ENCODE assay signal across 14 mouse cellular contexts in the genomic region with DNA sequence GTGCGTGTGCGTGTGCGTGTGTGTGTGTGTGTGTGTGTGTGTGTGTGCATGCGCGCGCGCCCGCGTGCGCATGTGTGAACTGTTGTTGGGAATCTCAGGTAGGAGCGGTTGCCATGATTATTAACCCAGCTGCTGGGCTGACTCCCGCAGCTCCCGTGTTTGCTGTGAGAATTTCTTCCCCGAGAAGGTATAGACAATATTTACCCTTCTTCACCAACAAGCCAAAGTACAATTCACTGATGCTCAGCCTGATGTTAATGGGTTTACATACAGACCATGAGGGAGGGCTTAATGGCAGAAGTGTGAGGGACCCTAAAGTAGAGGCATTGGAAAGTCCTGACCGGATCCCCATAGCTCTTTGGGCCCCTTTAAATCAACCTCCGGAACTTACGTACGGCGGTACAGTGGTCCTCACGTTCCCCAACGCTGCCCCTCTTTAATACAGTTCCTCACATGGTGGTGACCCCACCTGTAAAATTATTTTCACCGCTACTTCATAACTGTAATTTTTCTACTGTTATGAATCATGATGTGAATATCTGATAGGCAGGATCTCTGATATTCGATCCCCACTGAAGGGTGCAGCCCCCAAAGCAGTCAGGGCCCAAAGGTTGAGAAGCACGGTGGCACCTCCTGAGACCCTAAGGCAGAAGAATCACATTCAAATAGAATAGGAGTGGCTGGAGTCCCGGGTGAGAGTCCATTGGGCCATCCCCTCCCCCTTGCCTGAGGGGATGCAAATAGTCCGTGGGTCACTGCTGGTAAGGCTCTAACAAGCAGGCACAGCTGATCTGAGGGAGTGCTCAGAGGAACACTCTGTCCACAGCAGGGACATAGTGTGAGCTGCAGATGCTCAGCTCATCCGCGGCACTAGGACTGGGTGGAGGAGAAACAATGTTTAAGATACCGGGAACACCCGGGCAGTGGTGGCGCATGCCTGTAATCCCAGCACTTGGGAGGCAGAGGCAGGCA. TPM values are rescaled to one million over a fixed set of nuclear protein-coding genes. Genes with fewer than 3 reads are reported as not detected.
A peak's percentile ranks its signal among the peaks of the same experiment; 100 is the strongest.
DNase-seq lines count a peak whose midpoint lies in the region; ATAC-seq and TF ChIP-seq lines count a peak whose summit lies in the region.
"Had no signal": no experiment of that assay in that cellular context is flagged by ENCODE, and none has a peak within 500 bp of the region (broad histone marks: within the 10 kb centered on the region; RNA-seq: fewer than 3 reads in every experiment).

No protein-coding gene starts in this region.

- no peak for TF ChIP-seq CTCF in ES-Bruce4 (IDR thresholded peaks at IDR 0.05; ENCODE audit: low read depth, low read length)
- no peak for TF ChIP-seq CTCF in left cerebral cortex, adult 2 months (IDR thresholded peaks at IDR 0.05)

- no peaks in the 10 kb centered on the region for H3K36me3 ChIP-seq in hindbrain, embryonic 11.5 days (ENCODE audit: control insufficient read depth, insufficient read depth, low read length)
- no peaks in the 10 kb centered on the region for H3K36me3 ChIP-seq in hindbrain, embryonic 14.5 days (replicated peaks; ENCODE audit: control insufficient read depth, insufficient read depth)
- H3K36me3 ChIP-seq in ES-Bruce4 (ENCODE audit: control insufficient read depth, insufficient read depth, low read length, poor library complexity, severe bottlenecking): no peaks in the 10 kb centered on the region
- H3K36me3 ChIP-seq in liver, embryonic 13.5 days: no peaks in the 10 kb centered on the region
- no peaks in the 10 kb centered on the region for H3K36me3 ChIP-seq in kidney, embryonic 14.5 days (ENCODE audit: control insufficient read depth, insufficient read depth, low read length)
- H3K36me3 ChIP-seq: limb, embryonic 15.5 days had no signal

- H3K4me3 ChIP-seq in hindbrain, embryonic 11.5 days (ENCODE audit: low read depth, low read length): no peak overlapping the region
- no peak overlapping the region for H3K4me3 ChIP-seq in hindbrain, embryonic 14.5 days (replicated peaks; ENCODE audit: low read length)
- peak overlapping the region; percentile 43 for H3K4me3 ChIP-seq in ES-Bruce4 (ENCODE audit: low read depth, low read length)
- no peak overlapping the region for H3K4me3 ChIP-seq in liver, embryonic 13.5 days (replicated peaks)
- no peak overlapping the region for H3K4me3 ChIP-seq in left cerebral cortex, adult 2 months
- H3K4me3 ChIP-seq in kidney, embryonic 14.5 days (ENCODE audit: low read length): no peak overlapping the region
- H3K4me3 ChIP-seq: limb, embryonic 15.5 days had no signal

- WGBS in hindbrain, embryonic 11.5 days: 51% methylated on average over 31 of the region's 31 CpGs
- 59% methylated on average over 31 of the region's 31 CpGs for WGBS in hindbrain, embryonic 14.5 days
- 50% methylated on average over 31 of the region's 31 CpGs for WGBS in liver, embryonic 13.5 days (ENCODE audit: insufficient replicate concordance)
- WGBS in kidney, embryonic 14.5 days: 51% methylated on average over 31 of the region's 31 CpGs

- peak; percentile 51 for ATAC-seq in hindbrain, embryonic 11.5 days (ENCODE audit: low FRiP score)
- no peak for ATAC-seq in hindbrain, embryonic 14.5 days (ENCODE audit: low FRiP score)
- peak; percentile 44 for ATAC-seq in liver, embryonic 13.5 days (ENCODE audit: low read depth)
- ATAC-seq in kidney, embryonic 14.5 days (ENCODE audit: low FRiP score, low TSS enrichment): no peak

- H3K27ac ChIP-seq in hindbrain, embryonic 11.5 days (ENCODE audit: low read depth, low read length): no peak overlapping the region
- no peak overlapping the region for H3K27ac ChIP-seq in hindbrain, embryonic 14.5 days
- H3K27ac ChIP-seq in ES-Bruce4 (ENCODE audit: insufficient read depth, low read length): no peak overlapping the region; the same call in 1 of the 2 replicates
- H3K27ac ChIP-seq in liver, embryonic 13.5 days: no peak overlapping the region
- no peak overlapping the region for H3K27ac ChIP-seq in left cerebral cortex, adult 2 months
- H3K27ac ChIP-seq in kidney, embryonic 14.5 days (ENCODE audit: low read depth, low read length): no peak overlapping the region
- H3K27ac ChIP-seq: limb, embryonic 15.5 days had no signal

- H3K4me1 ChIP-seq in hindbrain, embryonic 11.5 days (replicated peaks; ENCODE audit: control insufficient read depth, insufficient read depth, low read length): 0 out of 2 replicates have a peak, but pooled peaks cover 3% of the 10 kb centered on the region
- H3K4me1 ChIP-seq in hindbrain, embryonic 14.5 days (replicated peaks; ENCODE audit: control insufficient read depth, insufficient read depth, low read length): peaks cover 8% of the 10 kb centered on the region; the same call in 1 of the 2 replicates
- no peaks in the 10 kb centered on the region for H3K4me1 ChIP-seq in ES-Bruce4 (ENCODE audit: control insufficient read depth, insufficient read depth, low read length)
- peaks cover 9% of the 10 kb centered on the region; the same call in 1 of the 2 replicates for H3K4me1 ChIP-seq in liver, embryonic 13.5 days (replicated peaks)
- H3K4me1 ChIP-seq in kidney, embryonic 14.5 days (ENCODE audit: control insufficient read depth, insufficient read depth, low read length): peaks cover 4% of the 10 kb centered on the region; the same call in 1 of the 2 replicates

- H3K9me3 ChIP-seq in hindbrain, embryonic 11.5 days (ENCODE audit: control insufficient read depth, low read length): no peaks in the 10 kb centered on the region
- no peaks in the 10 kb centered on the region for H3K9me3 ChIP-seq in hindbrain, embryonic 14.5 days (ENCODE audit: control insufficient read depth, low read length)
- H3K9me3 ChIP-seq in ES-Bruce4 (replicated peaks; ENCODE audit: control insufficient read depth, insufficient read depth, low read length, poor library complexity, severe bottlenecking): no peaks in the 10 kb centered on the region
- no peaks in the 10 kb centered on the region for H3K9me3 ChIP-seq in liver, embryonic 13.5 days (replicated peaks)
- H3K9me3 ChIP-seq in kidney, embryonic 14.5 days (ENCODE audit: control insufficient read depth, low read length): no peaks in the 10 kb centered on the region
- H3K9me3 ChIP-seq: limb, embryonic 15.5 days had no signal

- 0 out of 2 replicates have a peak, but pooled peaks have one; percentile 34 for TF ChIP-seq EP300 in ES-Bruce4 (IDR thresholded peaks at IDR 0.05; ENCODE audit: insufficient read depth, low read depth, low read length)

- peak; percentile 31 for DNase-seq in hindbrain, embryonic 11.5 days (ENCODE audit: low spot score)
- DNase-seq in hindbrain, embryonic 14.5 days (ENCODE audit: low spot score): no peak
- DNase-seq in 3T3-L1 (ENCODE audit: low read depth, low spot score): peak; percentile 90
- DNase-seq in liver, embryonic 13.5 days: no peak
- DNase-seq in left cerebral cortex, adult 2 months (ENCODE audit: extremely low spot score in 1 of 2, low spot score in 2 of 2): no peak
- DNase-seq in layer of hippocampus, postnatal 36 days: no peak
- DNase-seq: adrenal gland, postnatal 10 days; cerebellum, adult 8-10 months; heart, postnatal 10 days; kidney, adult 2 months; lung, postnatal 4 days had no signal

- H3K4me2 ChIP-seq in hindbrain, embryonic 11.5 days (replicated peaks; ENCODE audit: low read depth, low read length): no peak overlapping the region
- H3K4me2 ChIP-seq in hindbrain, embryonic 14.5 days (replicated peaks): no peak overlapping the region
- peak overlapping the region; percentile 34 for H3K4me2 ChIP-seq in liver, embryonic 13.5 days
- H3K4me2 ChIP-seq in kidney, embryonic 14.5 days (replicated peaks; ENCODE audit: low read depth, low read length): no peak overlapping the region
- H3K4me2 ChIP-seq: limb, embryonic 15.5 days had no signal

- H3K27me3 ChIP-seq in hindbrain, embryonic 11.5 days (ENCODE audit: control insufficient read depth, insufficient read depth, low read length): no peaks in the 10 kb centered on the region
- no peaks in the 10 kb centered on the region for H3K27me3 ChIP-seq in hindbrain, embryonic 14.5 days (ENCODE audit: control insufficient read depth, insufficient read depth, low read length)
- H3K27me3 ChIP-seq in ES-Bruce4 (ENCODE audit: control insufficient read depth, insufficient read depth, low read length, poor library complexity, severe bottlenecking): no peaks in the 10 kb centered on the region
- H3K27me3 ChIP-seq in liver, embryonic 13.5 days: 0 out of 2 replicates have a peak, but pooled peaks cover 3% of the 10 kb centered on the region
- no peaks in the 10 kb centered on the region for H3K27me3 ChIP-seq in kidney, embryonic 14.5 days (ENCODE audit: control insufficient read depth, insufficient read depth, low read length)
- H3K27me3 ChIP-seq: limb, embryonic 15.5 days had no signal

- intact Hi-C loops in left cerebral cortex, adult 2 months (cut with DNase I): no loop called here

- TF ChIP-seq POLR2A in ES-Bruce4 (IDR thresholded peaks at IDR 0.05; ENCODE audit: insufficient read depth, low read length): no peak

- H3K9ac ChIP-seq in hindbrain, embryonic 11.5 days (ENCODE audit: low read depth, low read length): no peak overlapping the region
- no peak overlapping the region for H3K9ac ChIP-seq in hindbrain, embryonic 14.5 days
- H3K9ac ChIP-seq in ES-Bruce4 (ENCODE audit: low read depth, poor library complexity, severe bottlenecking): peak overlapping the region; percentile 38
- H3K9ac ChIP-seq in liver, embryonic 13.5 days: no peak overlapping the region
- H3K9ac ChIP-seq in kidney, embryonic 14.5 days (ENCODE audit: low read depth, low read length): no peak overlapping the region
- H3K9ac ChIP-seq: limb, embryonic 15.5 days had no signal

RNA-seq across cellular contexts. Expression of a gene that starts 10.4 kb away (rescaled TPM):
- polyA plus RNA-seq in hindbrain, embryonic 11.5 days (2014; fragmentation: Nextera tagmentation; extraction: Ambion mirVana): 230 and 231 TPM in 2 replicates
- polyA plus RNA-seq in hindbrain, embryonic 14.5 days (2014; fragmentation: Nextera tagmentation; extraction: Ambion mirVana): 152 and 168 TPM in 2 replicates
- 205 and 225 TPM in 2 replicates for polyA plus RNA-seq in ES-Bruce4 (2011; ENCODE audit: insufficient read depth, insufficient read length, low read depth, missing spikeins)
- polyA plus RNA-seq in liver, embryonic 13.5 days (2015; fragmentation: Nextera tagmentation; extraction: Ambion mirVana): 69.2 and 87.2 TPM in 2 replicates
- 100 to 1,000 TPM; 116 to 120 TPM for total RNA-seq in left cerebral cortex, adult 2 months (2021)
- polyA plus RNA-seq in kidney, embryonic 14.5 days (2014; fragmentation: Nextera tagmentation; extraction: Ambion mirVana): 166 and 208 TPM in 2 replicates
- 100 to 1,000 TPM; 119 TPM for total RNA-seq in layer of hippocampus, postnatal 36 days (2021)

Comparison
In these comparisons a context has a peak if more than half of its experiments do, and no peak if none do; other contexts are left out.
1. ATAC-seq: peak in hindbrain, embryonic 11.5 days (single experiment) and liver, embryonic 13.5 days (single experiment); none in hindbrain, embryonic 14.5 days (single experiment) and kidney, embryonic 14.5 days (single experiment).
2. DNase-seq: peak in hindbrain, embryonic 11.5 days (single experiment) and 3T3-L1 (single experiment); none in hindbrain, embryonic 14.5 days (single experiment), liver, embryonic 13.5 days (single experiment), left cerebral cortex, adult 2 months (0 of 2) and layer of hippocampus, postnatal 36 days (0 of 2).